Mouse (Mus musculus): Measurements from ENCODE around the gene Cyp2b13. TPM values are rescaled to one million over a fixed set of nuclear protein-coding genes. Genes with fewer than 3 reads are reported as not detected.
"Not testable (repeated sequence)": the region's sequence is repeated elsewhere in the genome, so short reads cannot be mapped to it uniquely, and the experiment has no call there.

Gene Cyp2b13
- total and polyA plus RNA-seq, 2 experiments from 2014 or later = not detected

GRCm38 (mm10) chr7:26143657-26144056, 82.4 kb downstream of the Cyp2b13 start:
- not testable (repeated sequence) for H3K4me3 ChIP-seq (ENCODE audit: low read depth, low read length); H3K4me2 ChIP-seq (ENCODE audit: low read depth, low read length); H3K27ac ChIP-seq (ENCODE audit: low read depth); H3K9ac ChIP-seq (replicated peaks; ENCODE audit: low read depth, low read length); H3K9me3 ChIP-seq (replicated peaks; ENCODE audit: control insufficient read depth, low read length); DNase-seq (ENCODE audit: low spot score); H3K36me3 ChIP-seq (replicated peaks; ENCODE audit: control insufficient read depth, insufficient read depth, low read length); H3K27me3 ChIP-seq (ENCODE audit: control insufficient read depth, insufficient read depth, low read length); H3K4me1 ChIP-seq (ENCODE audit: control insufficient read depth, insufficient read depth); ATAC-seq (ENCODE audit: insufficient read depth, low read depth)
- WGBS = 64% methylated on average over 1 of the region's 3 CpGs

Other genes starting within 250 kb of the Cyp2b13 start
- gene Cyp2s1, start 244.6 kb upstream of the Cyp2b13 start, total RNA-seq (2014; rRNA removed; ENCODE audit: low replicate concordance) = 10.1 and 12.7 TPM in 2 replicates
- gene Cyp2s1, start 244.6 kb upstream of the Cyp2b13 start, polyA plus RNA-seq (2015; fragmentation: Nextera tagmentation; extraction: Ambion mirVana) = 4.1 and 4.4 TPM in 2 replicates
- not detected in 2 replicates for gene Cyp2b10, start 163.9 kb upstream of the Cyp2b13 start, total RNA-seq (2014; rRNA removed; ENCODE audit: low replicate concordance)
- gene Cyp2b10, start 163.9 kb upstream of the Cyp2b13 start, polyA plus RNA-seq (2015; fragmentation: Nextera tagmentation; extraction: Ambion mirVana) = 0.08 and 0.45 TPM in 2 replicates
- not detected in 2 replicates for gene Cyp2b9, start 111.9 kb downstream of the Cyp2b13 start, total RNA-seq (2014; rRNA removed; ENCODE audit: low replicate concordance)
- not detected in 2 replicates for gene Cyp2b9, start 111.9 kb downstream of the Cyp2b13 start, polyA plus RNA-seq (2015; fragmentation: Nextera tagmentation; extraction: Ambion mirVana)
- not detected in 2 replicates for gene Vmn1r184, start 198.8 kb downstream of the Cyp2b13 start, total RNA-seq (2014; rRNA removed; ENCODE audit: low replicate concordance)
- not detected in 2 replicates for gene Vmn1r184, start 198.8 kb downstream of the Cyp2b13 start, polyA plus RNA-seq (2015; fragmentation: Nextera tagmentation; extraction: Ambion mirVana)
- not detected in 2 replicates for gene Cyp2a4, start 245.7 kb downstream of the Cyp2b13 start, total RNA-seq (2014; rRNA removed; ENCODE audit: low replicate concordance)
- not detected in 2 replicates for gene Cyp2a4, start 245.7 kb downstream of the Cyp2b13 start, polyA plus RNA-seq (2015; fragmentation: Nextera tagmentation; extraction: Ambion mirVana)